Mouse (Mus musculus): ENCODE data around the gene Stx8.

The Stx8 gene

GRCm38 (mm10) chr11:68211924-68212578 is 246.1 kb downstream of the Stx8 start:
- ATAC-seq (ENCODE audit: insufficient number of reproducible peaks, low FRiP score, low TSS enrichment): no peak

- ATAC-seq (ENCODE audit: insufficient number of reproducible peaks, low FRiP score, low TSS enrichment): no peak
Measured at GRCm38 (mm10) chr11:68213896-68214295, 247.9 kb downstream of the Stx8 start.

DNA sequence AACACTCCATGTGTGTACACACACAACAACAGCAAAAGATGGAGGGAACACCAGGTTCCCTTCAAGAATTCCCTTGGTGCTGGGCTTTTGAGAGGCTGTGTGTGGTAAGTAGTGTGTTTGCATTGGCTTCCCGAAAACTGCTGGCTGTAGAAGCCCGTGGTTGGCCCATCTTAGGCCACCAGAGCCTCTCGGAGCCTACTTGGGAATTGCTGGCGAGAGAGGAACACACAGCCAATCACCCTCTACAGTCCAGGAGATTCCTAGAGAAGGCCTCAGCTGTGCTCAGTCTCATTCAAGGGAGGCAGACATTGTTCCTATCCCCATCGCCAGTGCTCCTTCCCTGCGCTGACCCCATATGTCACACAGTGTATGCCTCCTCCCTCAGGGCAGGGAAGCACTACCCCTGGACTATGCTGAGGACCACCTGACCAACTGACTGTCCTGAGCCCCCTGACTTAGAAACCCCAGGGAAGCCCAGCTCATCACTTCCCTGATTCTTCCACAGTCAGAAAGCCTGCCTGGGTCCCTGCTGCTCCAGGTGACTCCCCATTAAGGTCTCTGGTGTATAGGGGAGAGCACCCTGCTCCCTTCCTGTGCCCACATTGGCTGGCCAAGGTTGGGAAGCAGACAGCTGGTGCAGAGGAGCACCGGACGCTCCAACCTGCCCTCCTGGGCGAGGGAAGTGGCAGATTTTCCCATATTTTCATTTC is 248.7 kb downstream of the Stx8 start:
- no peak for ATAC-seq (ENCODE audit: insufficient number of reproducible peaks, low FRiP score, low TSS enrichment)

GRCm38 (mm10) chr11:68215206-68215912 is 249.4 kb downstream of the Stx8 start:
- no peak for ATAC-seq (ENCODE audit: insufficient number of reproducible peaks, low FRiP score, low TSS enrichment)

- ATAC-seq (ENCODE audit: insufficient number of reproducible peaks, low FRiP score, low TSS enrichment): no peak
Measured at GRCm38 (mm10) chr11:68216041-68216440, 250.0 kb downstream of the Stx8 start.

- ATAC-seq (ENCODE audit: insufficient number of reproducible peaks, low FRiP score, low TSS enrichment): no peak
Measured at GRCm38 (mm10) chr11:68220733-68221132, 254.7 kb downstream of the Stx8 start.

DNA sequence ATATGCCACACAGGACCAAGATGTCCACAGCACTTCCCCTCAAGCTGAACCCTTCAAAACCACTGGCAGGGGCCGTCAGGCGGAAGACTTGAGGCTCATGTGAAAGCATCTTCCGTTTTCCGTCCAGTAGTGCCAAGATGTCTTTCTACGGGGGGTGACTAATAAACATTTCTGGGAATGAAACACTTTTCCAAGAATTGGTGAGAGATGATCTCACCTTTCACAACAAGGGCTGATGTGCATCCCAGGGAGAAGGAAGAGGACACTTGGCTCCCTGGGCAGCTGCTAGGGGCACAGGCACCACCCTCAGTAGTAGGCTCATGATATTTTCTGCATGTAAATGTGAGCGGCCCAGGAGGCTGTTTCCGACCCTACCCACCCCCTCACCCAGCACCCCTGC is 256.2 kb downstream of the Stx8 start:
- no peak for ATAC-seq (ENCODE audit: insufficient number of reproducible peaks, low FRiP score, low TSS enrichment)

GRCm38 (mm10) chr11:68223143-68223542 is 257.1 kb downstream of the Stx8 start:
- no peak for ATAC-seq (ENCODE audit: insufficient number of reproducible peaks, low FRiP score, low TSS enrichment)

DNA sequence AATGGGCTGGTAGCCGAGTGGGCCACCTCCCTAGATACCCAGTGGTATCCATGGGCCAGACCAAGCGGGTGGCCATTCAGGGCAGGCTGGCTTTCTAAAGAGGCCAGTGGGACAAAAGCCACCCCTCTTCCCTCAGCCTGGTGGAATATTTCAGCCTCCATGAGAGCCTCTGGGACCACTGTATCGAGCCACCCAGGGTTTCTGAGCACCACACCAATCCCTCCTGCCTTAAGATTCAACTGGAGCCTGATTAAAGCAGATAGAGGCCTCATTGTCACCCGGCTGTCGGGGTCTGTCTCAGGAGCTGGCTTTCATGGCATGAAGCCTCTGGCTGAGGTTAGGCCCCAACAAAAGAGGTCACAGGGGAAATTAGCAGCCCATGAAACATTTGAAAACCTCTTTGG is 260.7 kb downstream of the Stx8 start:
- ATAC-seq (ENCODE audit: insufficient number of reproducible peaks, low FRiP score, low TSS enrichment): no peak

DNA sequence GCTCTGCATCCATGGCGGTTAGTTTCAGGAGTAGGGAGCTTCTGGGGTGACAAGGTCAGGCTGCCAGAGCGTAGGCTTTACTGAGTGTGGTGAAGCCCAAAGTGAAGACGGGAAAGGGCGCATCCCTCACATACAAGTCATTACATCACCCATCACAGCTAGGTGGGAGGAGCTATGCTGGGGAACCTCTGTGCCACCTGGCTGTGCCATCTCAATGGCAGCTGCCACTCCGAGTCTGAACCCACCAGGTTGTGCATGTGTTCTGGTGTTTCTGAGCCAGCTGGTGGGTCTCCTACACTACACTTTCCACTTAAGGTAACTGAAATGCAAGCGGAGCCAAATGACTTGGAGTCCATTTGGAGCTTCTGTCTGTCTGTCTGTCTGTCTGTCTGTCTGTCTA is 261.8 kb downstream of the Stx8 start:
- ATAC-seq (ENCODE audit: insufficient number of reproducible peaks, low FRiP score, low TSS enrichment): no peak

- no peak for ATAC-seq (ENCODE audit: insufficient number of reproducible peaks, low FRiP score, low TSS enrichment)
Measured at GRCm38 (mm10) chr11:68228941-68229665, 263.1 kb downstream of the Stx8 start.

GRCm38 (mm10) chr11:68231558-68231957 is 265.6 kb downstream of the Stx8 start:
- no peak for ATAC-seq (ENCODE audit: insufficient number of reproducible peaks, low FRiP score, low TSS enrichment)

GRCm38 (mm10) chr11:68233469-68233965 is 267.5 kb downstream of the Stx8 start:
- peak; percentile 92 for ATAC-seq (ENCODE audit: insufficient number of reproducible peaks, low FRiP score, low TSS enrichment)

DNA sequence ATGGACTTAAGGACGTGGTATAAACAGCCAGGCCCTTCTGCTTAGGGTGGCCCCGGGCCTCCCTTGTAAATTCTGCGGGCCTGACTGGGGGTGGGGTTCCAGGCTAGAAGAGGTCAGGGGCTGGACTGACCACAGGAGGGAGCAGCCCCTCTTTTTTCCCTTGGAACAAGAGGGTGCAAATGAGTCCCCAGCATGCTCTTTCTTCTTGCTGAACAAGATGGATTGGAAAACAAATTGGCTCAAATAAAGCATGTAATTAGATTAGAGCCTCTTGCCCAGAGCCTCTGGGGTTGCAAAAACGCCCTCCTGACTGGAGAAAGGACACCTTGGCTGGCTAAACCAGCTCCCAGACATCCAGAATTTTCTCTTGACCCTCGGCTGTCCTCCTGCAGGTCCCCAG is 273.8 kb downstream of the Stx8 start:
- ATAC-seq (ENCODE audit: insufficient number of reproducible peaks, low FRiP score, low TSS enrichment): no peak

GRCm38 (mm10) chr11:68244254-68244991 is 278.4 kb downstream of the Stx8 start:
- no peak for ATAC-seq (ENCODE audit: insufficient number of reproducible peaks, low FRiP score, low TSS enrichment)

DNA sequence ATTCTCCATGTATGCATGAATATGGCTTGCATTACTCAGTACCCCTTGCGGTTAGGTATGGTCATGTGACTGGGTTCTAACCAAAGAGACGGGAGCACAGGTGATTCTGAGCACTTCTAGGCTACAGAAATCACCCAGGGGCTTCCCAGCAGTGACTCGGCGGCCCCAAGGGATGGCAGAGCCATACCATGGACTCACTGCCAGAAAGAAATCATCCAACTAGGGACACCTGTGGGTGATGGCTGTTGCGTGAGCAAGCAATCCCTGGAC is 278.9 kb downstream of the Stx8 start:
- no peak for ATAC-seq (ENCODE audit: insufficient number of reproducible peaks, low FRiP score, low TSS enrichment)

DNA sequence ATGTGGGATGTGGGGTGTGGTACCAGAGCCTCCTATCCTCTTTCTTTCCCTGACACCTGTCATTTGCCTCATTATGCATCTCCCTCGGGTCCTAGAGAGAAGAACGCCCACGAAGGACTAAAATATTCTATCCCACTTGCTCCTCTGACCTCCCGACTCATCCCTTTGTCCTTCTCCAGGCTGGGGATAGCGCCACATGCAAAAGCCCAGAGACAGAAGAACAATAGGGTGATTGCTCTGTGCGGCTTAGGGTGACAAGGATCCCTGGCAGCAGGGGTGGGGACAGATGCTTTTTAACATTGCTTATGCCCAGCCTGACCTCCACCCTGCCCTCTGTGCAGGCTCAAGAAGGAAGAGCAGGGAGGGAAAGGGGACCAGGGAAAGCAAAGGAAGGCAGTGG is 281.9 kb downstream of the Stx8 start:
- ATAC-seq (ENCODE audit: insufficient number of reproducible peaks, low FRiP score, low TSS enrichment): no peak

DNA sequence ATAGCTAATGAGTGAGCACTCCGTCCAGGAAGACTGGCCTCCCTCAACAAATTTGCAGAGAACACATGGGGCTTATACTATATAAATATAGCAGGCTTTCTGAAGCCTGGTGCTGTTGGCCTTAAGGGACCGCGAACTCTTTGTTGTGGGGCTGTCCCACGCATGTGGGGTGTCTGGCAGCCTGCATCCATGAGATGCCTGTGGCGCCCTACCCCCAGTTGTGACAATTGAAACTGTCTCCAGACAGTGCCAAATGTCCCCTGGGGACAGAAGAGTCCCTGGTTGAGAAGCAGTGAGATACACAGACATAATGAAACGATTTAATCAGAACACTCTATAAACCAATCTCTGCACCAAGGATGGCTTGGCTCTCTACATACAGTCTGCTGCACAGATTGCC is 284.1 kb downstream of the Stx8 start:
- no peak for ATAC-seq (ENCODE audit: insufficient number of reproducible peaks, low FRiP score, low TSS enrichment)

DNA sequence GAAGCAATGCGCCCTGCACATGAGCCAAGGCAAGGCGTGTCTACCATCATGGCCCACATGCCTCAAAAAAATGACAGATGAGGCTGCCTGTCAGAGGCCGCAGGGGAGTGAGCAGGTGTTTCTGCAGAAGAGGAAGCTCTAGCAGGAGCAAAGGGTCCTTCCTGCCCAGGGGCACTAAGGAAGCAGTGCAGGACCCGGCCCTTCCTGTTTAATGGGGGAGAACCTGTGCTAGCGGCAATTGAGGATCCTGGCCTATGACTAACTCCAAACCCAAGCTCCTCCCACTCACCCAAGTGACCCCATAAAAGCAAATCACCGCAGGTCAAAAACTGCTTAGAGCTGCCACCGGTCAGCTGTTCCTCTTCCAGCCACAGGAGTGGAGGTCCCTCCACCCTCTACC is 287.5 kb downstream of the Stx8 start:
- ATAC-seq (ENCODE audit: insufficient number of reproducible peaks, low FRiP score, low TSS enrichment): no peak
